Mouse (Mus musculus): ENCODE measurements at regions not wholly inside any gene's neighbourhood (a gene's known extent, or its start where the extent isn't known, plus 50 kb on each side); places are given as distances from the start of the nearest gene placed in this dataset.
"Not testable (repeated sequence)": the region's sequence is repeated elsewhere in the genome, so short reads cannot be mapped to it uniquely, and the experiment has no call there.

- DNase-seq (ENCODE audit: low spot score): no peak
Observed at GRCm38 (mm10) chr13:74969244-74969643, 120.4 kb upstream of the Pcsk1 start.

GRCm38 (mm10) chr13:74955876-74956275 is 133.8 kb upstream of the Pcsk1 start:
- no peak for DNase-seq (ENCODE audit: low spot score)

- DNase-seq (ENCODE audit: low spot score): not testable (repeated sequence)
Observed at GRCm38 (mm10) chr13:74913655-74914054, 105.0 kb upstream of the Cast start.

- peak; percentile 15 for DNase-seq (ENCODE audit: low spot score)
Observed at GRCm38 (mm10) chr13:74903213-74904055, 94.8 kb upstream of the Cast start.

- DNase-seq (ENCODE audit: low spot score): no peak
Observed at GRCm38 (mm10) chr13:74889859-74890469, 81.4 kb upstream of the Cast start.

GRCm38 (mm10) chr13:74867720-74868119 is 59.1 kb upstream of the Cast start:
- DNase-seq (ENCODE audit: low spot score): no peak

- DNase-seq (ENCODE audit: low spot score): no peak
Observed at GRCm38 (mm10) chr13:74864000-74864399, 55.4 kb upstream of the Cast start.

- DNase-seq (ENCODE audit: low spot score): no peak
Observed at GRCm38 (mm10) chr13:74861373-74861970, 52.9 kb upstream of the Cast start.

Measured in layer of hippocampus, adult 11-12 months (tissue).